Mouse (Mus musculus) duodenum, adult 2 months (tissue): ENCODE data around the gene Tmem178. TPM values are rescaled to one million over a fixed set of nuclear protein-coding genes. Genes with fewer than 3 reads are reported as not detected.

ENCODE experiments used
- polyA plus RNA-seq: library from polyadenylated mRNA; depleted of rRNA; stranded (reverse); fragments of >200 nt; gene quantifications from 2 replicates; pipeline ENCODE4 v1.2.3, GENCODE M21; 2012; ENCODE audit warnings: low replicate concordance; rRNA removed

The Tmem178 gene
- polyA plus RNA-seq = 2.4 and 6.7 TPM in 2 replicates

DNA sequence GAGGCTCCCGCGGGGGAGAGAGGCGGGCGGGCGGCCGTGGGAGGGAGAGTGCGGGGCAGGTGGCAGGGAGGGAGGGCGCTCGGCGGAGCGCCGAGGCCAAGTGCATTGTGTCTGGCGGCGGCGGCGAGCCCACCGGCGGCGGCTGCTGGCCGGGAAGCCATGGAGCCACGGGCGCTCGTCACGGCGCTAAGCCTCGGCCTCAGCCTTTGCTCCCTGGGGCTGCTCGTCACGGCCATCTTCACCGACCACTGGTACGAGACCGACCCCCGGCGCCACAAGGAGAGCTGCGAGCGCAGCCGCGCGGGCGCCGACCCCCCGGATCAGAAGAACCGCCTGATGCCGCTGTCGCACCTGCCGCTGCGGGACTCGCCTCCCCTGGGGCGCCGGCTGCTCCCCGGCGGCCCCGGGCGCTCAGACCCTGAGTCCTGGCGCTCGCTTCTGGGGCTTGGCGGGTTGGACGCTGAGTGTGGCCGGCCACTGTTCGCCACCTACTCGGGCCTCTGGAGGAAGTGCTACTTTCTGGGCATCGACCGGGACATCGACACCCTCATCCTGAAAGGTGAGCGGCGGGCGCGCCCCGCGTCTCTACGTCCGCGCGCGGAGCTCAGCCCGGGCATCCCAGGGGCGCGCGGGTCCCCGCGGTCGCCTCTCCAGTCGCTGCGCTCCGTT lies at the start of gene Tmem178:
Gene Tmem178 (plus strand): TSS at position 103 of the 669 bp plus-strand sequence.

Other genes with a start within 250 kb of the Tmem178 start
- 12.4 and 22.3 TPM in 2 replicates for gene Map4k3, start 216.1 kb upstream of the Tmem178 start, polyA plus RNA-seq
- gene Thumpd2, start 120.5 kb downstream of the Tmem178 start, polyA plus RNA-seq = 0.15 and 0.64 TPM in 2 replicates